Mouse (Mus musculus): ENCODE measurements around the gene Traf3ip2. TPM values are rescaled to one million over a fixed set of nuclear protein-coding genes. Genes with fewer than 3 reads are reported as not detected.

Traf3ip2 gene
- 1 to 10 TPM; 2.5 to 3.9 TPM for total RNA-seq (2021)
- long read RNA-seq, experiment 1, partial matches to known transcripts, result 2 of 5 reads
- long read RNA-seq, experiment 1, other reads (novel, unspliced or antisense), result 0 of 5 reads
- long read RNA-seq, experiment 2, partial matches to known transcripts, result 2 of 5 reads
- long read RNA-seq, experiment 2, other reads (novel, unspliced or antisense), result 2 of 5 reads

DNA sequence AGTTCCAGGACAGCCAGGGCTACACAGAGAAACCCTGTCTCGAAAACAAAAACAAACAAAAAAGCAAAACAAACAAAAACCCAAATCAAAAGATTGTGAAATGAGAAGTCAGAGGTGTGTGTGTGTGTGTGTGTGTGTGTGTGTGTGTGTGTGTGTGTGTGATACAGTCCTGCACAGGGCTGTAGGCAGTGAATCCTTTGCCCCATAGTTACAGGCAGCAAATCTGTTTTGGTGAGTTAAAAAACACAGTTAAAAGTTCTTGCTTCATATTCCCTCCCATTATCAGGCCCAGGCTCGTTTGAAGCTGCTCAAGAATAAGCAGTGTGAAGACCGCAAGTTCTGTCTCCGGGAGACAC lies at the start of gene Traf3ip2:
Gene Traf3ip2, plus strand, starts transcription at position 302 of the 356 bp plus-strand sequence.
- DNase-seq (ENCODE audit: low spot score), result no peak

- peak; percentile 40 for DNase-seq (ENCODE audit: low spot score)
Measured at GRCm38 (mm10) chr10:39563552-39564223, 49.0 kb upstream of the Traf3ip2 start.

DNA sequence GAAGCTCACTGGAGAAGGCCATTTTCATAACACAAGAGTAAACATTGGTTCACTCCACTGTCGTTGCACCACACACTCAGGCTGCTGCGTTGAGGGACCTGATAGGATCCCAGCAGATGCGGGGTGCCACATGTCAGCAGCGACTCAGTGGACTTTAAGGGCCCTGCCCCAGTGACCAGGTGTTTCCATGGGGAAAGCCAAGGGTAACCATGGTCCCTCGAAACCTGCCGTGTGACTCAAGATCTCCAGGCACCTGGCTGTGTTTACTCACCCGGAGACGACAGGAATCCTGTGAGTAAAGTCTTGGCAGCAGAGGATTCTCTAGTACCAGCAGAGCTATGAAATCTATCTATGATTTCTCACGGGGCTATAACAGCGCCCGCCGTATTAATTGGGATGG lies 45.8 kb upstream of the Traf3ip2 start:
- DNase-seq (ENCODE audit: low spot score), result no peak

GRCm38 (mm10) chr10:39568991-39569390 lies 43.7 kb upstream of the Traf3ip2 start:
- no peak for DNase-seq (ENCODE audit: low spot score)

DNA sequence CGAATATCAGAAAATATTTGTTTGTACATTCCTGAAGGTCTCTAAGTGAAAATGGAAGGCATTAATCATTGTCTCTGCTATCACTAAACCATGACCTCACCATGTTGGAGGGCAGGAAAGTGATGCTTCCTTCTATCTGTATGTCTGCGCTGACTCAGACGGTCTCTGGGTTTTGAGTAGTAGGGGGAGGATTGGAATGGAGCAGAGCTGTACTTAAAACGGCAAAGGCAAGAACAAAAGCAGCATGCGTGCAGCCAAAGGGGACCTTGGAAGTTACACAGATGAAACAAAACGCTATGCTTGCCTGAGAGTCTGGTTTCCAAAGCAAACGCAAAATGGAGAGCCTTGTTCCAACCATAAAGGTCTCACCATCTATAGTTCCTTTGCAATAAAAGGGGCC lies 41.7 kb upstream of the Traf3ip2 start:
- DNase-seq (ENCODE audit: low spot score), result no peak

DNA sequence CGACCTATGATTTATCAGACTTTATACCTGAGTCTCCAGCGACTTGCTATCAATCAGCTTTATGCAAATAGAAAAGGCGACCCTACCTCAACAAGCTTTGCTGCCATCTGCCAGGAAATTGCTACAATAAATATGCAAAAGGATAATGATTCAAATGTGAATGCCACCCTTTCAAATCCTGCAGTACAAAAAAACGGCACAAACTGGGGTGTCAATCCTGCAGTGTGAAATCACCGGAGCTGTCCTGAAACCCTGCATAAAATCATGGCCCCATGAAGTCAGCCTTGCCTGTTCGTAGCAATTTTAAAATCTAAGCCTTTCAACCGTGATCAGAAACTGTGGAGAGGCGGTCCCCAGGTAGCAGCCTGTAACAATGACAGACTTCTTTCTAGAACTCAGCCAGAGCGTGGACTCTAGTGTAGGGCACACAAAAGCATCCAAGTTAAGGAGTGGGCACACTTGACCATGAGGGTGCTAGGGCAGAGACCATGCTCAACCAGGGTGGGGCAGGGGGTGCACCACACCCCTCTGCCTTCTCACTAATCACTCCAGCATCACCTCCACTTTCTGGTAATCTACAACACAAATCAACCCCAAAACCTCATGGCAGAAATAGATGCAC lies 40.6 kb upstream of the Traf3ip2 start:
- no peak for DNase-seq (ENCODE audit: low spot score)

- DNase-seq (ENCODE audit: low spot score), result peak; percentile 49
Measured at GRCm38 (mm10) chr10:39572672-39573051, 40.1 kb upstream of the Traf3ip2 start.

- DNase-seq (ENCODE audit: low spot score), result no peak
Measured at GRCm38 (mm10) chr10:39576466-39576865, 36.3 kb upstream of the Traf3ip2 start.

- DNase-seq (ENCODE audit: low spot score), result no peak
Measured at GRCm38 (mm10) chr10:39580477-39580876, 32.3 kb upstream of the Traf3ip2 start.

DNA sequence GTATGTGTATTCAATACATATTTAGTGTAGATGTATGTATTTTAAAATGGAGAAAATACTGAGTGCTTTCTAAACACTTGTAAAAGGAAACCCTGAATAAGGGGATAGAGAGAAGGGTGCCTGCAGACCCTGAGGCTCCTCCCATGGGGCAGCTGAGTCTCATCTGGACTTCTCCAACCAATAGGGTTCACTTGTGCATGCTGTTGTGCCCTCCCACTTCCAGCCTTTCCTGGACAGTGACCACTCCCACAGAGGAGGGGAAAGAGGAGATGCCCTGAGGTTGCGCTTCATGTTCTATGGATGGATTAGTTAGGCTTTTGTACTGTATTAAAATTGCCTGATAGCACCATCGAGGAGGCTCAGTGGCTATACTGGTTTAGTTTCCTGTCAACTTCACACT lies 30.3 kb upstream of the Traf3ip2 start:
- no peak for DNase-seq (ENCODE audit: low spot score)

DNA sequence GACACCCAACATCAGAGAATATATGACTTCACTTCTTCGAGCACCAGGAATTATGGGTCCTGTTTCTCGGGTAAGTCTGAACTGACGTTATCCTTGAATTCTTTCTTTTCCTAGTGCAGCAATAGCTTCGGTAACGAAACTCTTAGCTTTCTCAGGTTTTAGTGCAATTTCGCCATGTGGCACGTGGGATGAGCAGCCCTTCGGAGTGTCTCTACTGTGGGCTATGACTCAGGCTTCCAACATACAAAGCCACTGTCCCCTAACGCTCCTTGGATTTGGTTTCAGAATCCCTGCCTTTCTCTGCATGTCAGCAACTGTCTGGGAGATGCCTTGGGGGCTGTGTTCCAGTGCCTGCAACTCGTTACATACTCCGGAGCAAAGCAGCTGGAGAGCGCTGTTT lies 29.0 kb upstream of the Traf3ip2 start:
- DNase-seq (ENCODE audit: low spot score), result no peak

GRCm38 (mm10) chr10:39587290-39587925 lies 25.3 kb upstream of the Traf3ip2 start:
- no peak for DNase-seq (ENCODE audit: low spot score)

GRCm38 (mm10) chr10:39587973-39588746 lies 24.6 kb upstream of the Traf3ip2 start:
- no peak for DNase-seq (ENCODE audit: low spot score)

GRCm38 (mm10) chr10:39589765-39590546 lies 22.8 kb upstream of the Traf3ip2 start:
- peak; percentile 23 for DNase-seq (ENCODE audit: low spot score)

- DNase-seq (ENCODE audit: low spot score), result no peak
Measured at GRCm38 (mm10) chr10:39590629-39591028, 22.1 kb upstream of the Traf3ip2 start.

DNA sequence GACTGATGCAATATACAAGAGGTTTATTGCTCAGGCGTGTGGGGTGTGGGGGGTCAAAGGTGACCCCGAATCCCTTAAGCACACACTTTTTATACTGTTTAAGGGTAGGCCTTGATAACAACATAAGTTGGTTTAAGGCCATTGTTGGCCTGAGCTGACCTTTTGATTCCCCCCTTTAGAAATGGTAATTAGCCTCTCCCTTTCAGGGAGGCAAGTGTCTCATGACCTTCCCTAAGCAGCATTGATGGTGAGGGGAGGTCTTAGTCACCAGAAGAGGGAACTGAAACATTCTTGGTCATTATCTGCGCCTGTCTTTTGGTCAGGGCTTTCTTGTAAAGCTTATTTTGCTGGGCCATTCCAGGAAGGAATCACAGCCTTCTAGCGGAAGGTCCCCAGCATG lies 20.2 kb upstream of the Traf3ip2 start:
- no peak for DNase-seq (ENCODE audit: low spot score)

DNA sequence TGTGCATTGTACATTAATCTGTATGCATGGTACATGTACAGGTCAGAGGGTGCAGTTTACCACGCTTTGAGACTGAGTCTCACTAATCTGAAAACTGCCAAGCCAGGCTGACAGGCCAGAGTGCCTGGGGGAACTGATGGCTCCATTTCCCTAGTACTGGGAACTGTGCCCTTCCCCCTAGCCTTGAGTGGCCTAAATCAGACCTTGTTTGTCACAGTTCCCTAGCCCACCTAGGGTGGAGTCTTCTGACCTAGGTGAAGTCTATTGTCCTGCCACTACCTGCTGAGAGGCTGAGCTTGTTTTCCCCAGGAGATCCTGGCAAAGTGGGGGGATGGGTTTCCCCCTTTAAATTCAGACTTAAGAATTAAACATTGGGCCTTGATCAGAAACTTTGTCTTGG lies 18.0 kb upstream of the Traf3ip2 start:
- no peak for DNase-seq (ENCODE audit: low spot score)

DNA sequence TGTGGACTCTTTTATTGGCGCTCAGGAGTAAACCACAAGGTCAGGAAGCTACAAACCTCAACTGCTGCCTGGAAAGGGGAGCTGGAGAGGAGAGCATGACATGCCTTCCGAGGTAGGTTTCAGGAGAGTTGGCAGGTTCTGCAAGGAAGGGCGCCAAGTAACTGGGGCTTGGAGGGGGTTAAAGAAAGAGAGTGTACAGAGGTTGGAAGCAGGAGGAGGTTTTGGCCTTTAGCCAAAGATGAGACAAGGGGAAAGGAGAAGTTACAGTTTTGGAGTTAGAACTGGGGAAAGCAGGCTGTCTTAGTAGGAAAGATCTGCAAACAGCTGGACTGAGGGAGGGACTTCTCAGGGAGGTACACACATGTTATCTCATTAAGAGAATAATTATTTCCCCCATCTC lies 16.9 kb upstream of the Traf3ip2 start:
- DNase-seq (ENCODE audit: low spot score), result no peak

GRCm38 (mm10) chr10:39597116-39597791 lies 15.5 kb upstream of the Traf3ip2 start:
- no peak for DNase-seq (ENCODE audit: low spot score)

DNA sequence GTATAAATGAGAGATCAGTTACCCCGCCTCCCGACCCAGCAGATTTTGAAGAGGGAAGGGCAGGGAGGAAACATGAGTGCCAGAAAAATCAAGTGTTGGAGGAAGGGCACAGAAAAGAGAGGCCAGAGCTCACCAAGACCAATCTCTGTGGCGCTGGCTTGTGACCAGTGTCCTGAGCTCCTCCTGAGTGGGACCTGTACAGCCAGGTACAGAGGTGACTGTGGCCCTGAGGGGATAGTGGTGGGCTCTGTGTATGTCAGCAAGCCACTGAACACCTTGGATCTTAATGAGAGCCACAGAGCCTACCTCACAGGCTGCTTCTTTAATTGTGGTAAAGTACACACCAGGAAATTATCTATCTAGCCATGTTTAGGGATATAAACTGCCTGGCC lies 14.9 kb upstream of the Traf3ip2 start:
- DNase-seq (ENCODE audit: low spot score), result no peak

All from gastrocnemius, adult 18-20 months (tissue).